Mouse (Mus musculus) heart, embryonic 16.5 days (tissue): ENCODE results near the gene Htra2. TPM values are rescaled to one million over a fixed set of nuclear protein-coding genes. Genes with fewer than 3 reads are reported as not detected.

Source experiments
- ATAC-seq: fragments of 200-750 bp; cut with Nextera tagmentation; replicated peaks from 2 replicates; pipeline ENCODE4 v1.8.0; 2017; ENCODE audit warnings: moderate number of reproducible peaks; ENCODE audit not compliant: insufficient read depth, low FRiP score; ENCODE audit errors: extremely low read depth
- H3K27ac ChIP-seq: fragments of 300-500 bp; sonication (generic); 2 replicates; pipeline ENCODE4 v1.5.1; 2014; ENCODE audit warnings: mild to moderate bottlenecking, low read length, control low read depth, moderate library complexity
- H3K27me3 ChIP-seq: fragments of 300-500 bp; sonication (generic); 2 replicates; pipeline ENCODE4 v1.6.1; 2014; ENCODE audit warnings: low read length, mixed read lengths; ENCODE audit not compliant: control insufficient read depth, insufficient read depth
- H3K36me3 ChIP-seq: fragments of 300-500 bp; sonication (generic); 2 replicates; pipeline ENCODE4 v1.6.1; 2014; ENCODE audit not compliant: control insufficient read depth, insufficient read depth
- H3K4me1 ChIP-seq: fragments of 300-500 bp; sonication (generic); 2 replicates; pipeline ENCODE4 v1.6.1; 2014; ENCODE audit warnings: low read length, mixed read lengths; ENCODE audit not compliant: control insufficient read depth, insufficient read depth
- H3K4me2 ChIP-seq: fragments of 300-500 bp; sonication (generic); 2 replicates; pipeline ENCODE4 v1.6.1; 2014; ENCODE audit warnings: low read depth, mild to moderate bottlenecking, control low read depth, low read length
- H3K4me3 ChIP-seq: fragments of 300-500 bp; sonication (generic); 2 replicates; pipeline ENCODE4 v1.5.1; 2014; ENCODE audit warnings: mild to moderate bottlenecking, control low read depth, low read length
- H3K9ac ChIP-seq: fragments of 300-500 bp; sonication (generic); 2 replicates; pipeline ENCODE4 v1.6.1; 2014; ENCODE audit warnings: low read length, control low read depth
- H3K9me3 ChIP-seq: fragments of 300-500 bp; sonication (generic); replicated peaks from 2 replicates; pipeline ENCODE4 v1.6.1; 2016; ENCODE audit warnings: low read length; ENCODE audit not compliant: control insufficient read depth
- WGBS: fragments of 180-500 bp; shearing (Covaris S2); extraction: QIAGEN DNeasy Blood & Tissue Kit; methylation state at CpG from one replicate; pipeline ENCODE4 v1.1.7; 2014; 5-methylcytosine and 5-hydroxymethylcytosine counted together
- microRNA counts: library from miRNA; unstranded; fragments of <30 nt; microRNA quantifications from one replicate; lab custom pipeline; 2016
- microRNA-seq: library from miRNA; unstranded; fragments of <30 nt; microRNA quantifications from one replicate; pipeline ENCODE4, GENCODE M21; 2017
- polyA plus RNA-seq: library from polyadenylated mRNA; unstranded; fragments of >200 nt; fragmentation: Nextera tagmentation; extraction: Ambion mirVana; gene quantifications from 2 replicates; pipeline ENCODE4 v1.2.1, GENCODE M21; 2015

Gene Htra2
- polyA plus RNA-seq, 1 experiment from 2014 or later = 81.8 TPM

DNA sequence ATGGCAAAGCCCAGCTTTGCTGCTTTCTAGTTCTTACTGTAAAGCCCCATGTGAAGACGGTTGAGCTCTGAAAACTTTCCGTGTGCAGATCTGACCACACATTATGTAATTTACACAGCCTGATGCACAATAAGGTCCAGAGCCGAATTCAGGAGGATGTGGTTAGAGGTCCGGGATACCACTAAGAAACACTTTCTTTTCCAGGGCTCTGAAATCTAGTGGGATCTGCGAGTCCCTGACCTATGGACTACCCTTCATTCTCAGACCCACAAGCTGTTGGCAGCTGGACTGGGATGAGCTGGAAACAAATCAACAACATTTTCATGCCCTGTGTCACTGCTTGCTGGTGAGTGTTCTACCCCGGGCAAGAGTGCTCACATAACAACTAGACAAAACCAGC lies 49.0 kb downstream of the Htra2 start:
- peaks cover 10% of the 10 kb centered on the region for H3K4me1 ChIP-seq
- H3K27me3 ChIP-seq = no peaks in the 10 kb centered on the region
- H3K9ac ChIP-seq = no peak overlapping the region
- no peaks in the 10 kb centered on the region for H3K36me3 ChIP-seq
- 83% methylated on average over 6 of the region's 6 CpGs for WGBS
- H3K9me3 ChIP-seq = no peaks in the 10 kb centered on the region
- H3K27ac ChIP-seq = no peak overlapping the region
- no peak for ATAC-seq
- no peak overlapping the region for H3K4me3 ChIP-seq
- no peak overlapping the region for H3K4me2 ChIP-seq

DNA sequence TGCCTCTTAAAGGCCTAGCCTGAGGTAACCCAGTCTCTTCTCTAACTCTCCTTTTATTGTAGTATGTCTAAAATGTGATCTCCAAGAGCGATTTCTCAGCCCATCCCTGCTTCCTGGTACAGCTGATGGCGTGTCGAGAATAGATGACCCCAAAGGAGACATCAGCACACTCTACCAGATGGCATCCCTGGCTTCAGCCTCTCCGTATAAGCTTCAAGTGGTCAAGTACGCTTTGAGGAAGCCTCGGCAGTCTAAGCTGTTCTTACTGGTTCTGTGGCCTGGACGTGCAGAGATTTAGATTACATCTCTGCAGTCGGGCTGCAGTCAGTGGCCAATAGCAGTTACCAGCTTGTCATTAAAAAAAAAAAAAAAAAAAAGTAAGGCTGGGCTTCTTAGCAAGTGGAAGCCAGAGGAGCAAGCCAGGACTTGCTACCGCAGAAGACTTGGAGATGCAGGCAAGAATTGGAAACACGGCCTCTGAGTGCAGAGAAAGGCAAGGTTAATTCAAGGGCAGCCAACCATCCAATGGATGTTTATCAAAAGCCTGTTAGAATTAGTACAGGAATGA lies 49.5 kb downstream of the Htra2 start:
- Histone ChIP-seq H3K9me3 (no peaks in the 10 kb centered on the region), H3K9ac (no peak overlapping the region), H3K36me3 (no peaks in the 10 kb centered on the region), H3K27ac (peak overlapping the region; percentile 63), H3K4me2 (no peak overlapping the region), H3K4me1 (peaks cover 10% of the 10 kb centered on the region), H3K27me3 (no peaks in the 10 kb centered on the region), H3K4me3 (no peak overlapping the region)
- WGBS = 87% methylated on average over 10 of the region's 10 CpGs
- no peak for ATAC-seq

DNA sequence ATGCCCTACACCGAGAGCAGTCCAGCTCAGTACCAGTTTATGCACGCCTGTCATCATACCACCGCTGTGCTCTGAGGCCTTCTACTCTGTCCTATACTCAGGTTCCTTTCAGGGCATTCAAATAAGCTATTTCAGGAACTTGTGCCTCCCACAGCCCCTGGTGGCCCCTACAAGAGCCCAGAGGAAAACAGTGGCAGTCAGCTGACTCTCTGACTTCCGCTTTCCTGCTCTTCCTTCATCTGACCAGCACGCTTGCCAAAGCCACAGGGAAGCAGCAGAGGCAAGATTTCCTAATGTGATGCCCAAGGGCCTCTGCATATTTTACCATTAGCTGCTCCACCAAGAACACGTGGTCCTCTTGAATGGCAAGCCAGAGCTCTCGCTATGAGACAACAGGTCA lies 50.2 kb downstream of the Htra2 start:
- H3K4me1 ChIP-seq = peaks cover 13% of the 10 kb centered on the region
- H3K27ac ChIP-seq = peak overlapping the region; percentile 63
- H3K36me3 ChIP-seq = no peaks in the 10 kb centered on the region
- peak overlapping the region; percentile 21 for H3K4me2 ChIP-seq
- H3K9me3 ChIP-seq = no peaks in the 10 kb centered on the region
- 0 out of 2 replicates have a peak overlapping the region, but pooled peaks have one; percentile 2 for H3K9ac ChIP-seq
- H3K27me3 ChIP-seq = no peaks in the 10 kb centered on the region
- ATAC-seq = peak; percentile 63; the same call in 1 of the 2 replicates
- no peak overlapping the region for H3K4me3 ChIP-seq
- WGBS = 31% methylated on average over 7 of the region's 7 CpGs

DNA sequence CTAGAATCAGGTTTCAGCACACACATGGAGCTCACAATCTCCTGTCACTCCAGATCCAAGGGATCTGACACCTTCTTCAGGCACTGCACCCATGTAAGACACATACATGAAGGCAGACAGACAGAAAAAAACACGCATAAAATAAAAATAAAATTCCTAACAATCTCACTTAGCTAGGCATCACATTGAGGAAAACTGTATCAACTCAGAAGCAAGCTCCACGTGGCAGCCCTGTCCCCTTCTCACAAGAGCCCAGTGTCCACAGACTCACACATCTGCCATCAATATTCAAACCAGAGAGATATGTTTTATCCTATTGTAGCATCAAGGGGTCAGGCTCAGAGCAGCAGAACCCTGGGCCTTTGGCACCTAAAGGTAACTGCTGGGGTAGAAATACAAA lies 50.8 kb downstream of the Htra2 start:
- Histone ChIP-seq H3K4me3 (no peak overlapping the region), H3K27me3 (no peaks in the 10 kb centered on the region), H3K4me2 (peak overlapping the region; percentile 21; the same call in 1 of the 2 replicates), H3K9ac (no peak overlapping the region), H3K4me1 (peaks cover 13% of the 10 kb centered on the region), H3K27ac (peak overlapping the region; percentile 63), H3K9me3 (no peaks in the 10 kb centered on the region), H3K36me3 (no peaks in the 10 kb centered on the region)
- 66% methylated on average over 2 of the region's 2 CpGs for WGBS
- no peak for ATAC-seq

DNA sequence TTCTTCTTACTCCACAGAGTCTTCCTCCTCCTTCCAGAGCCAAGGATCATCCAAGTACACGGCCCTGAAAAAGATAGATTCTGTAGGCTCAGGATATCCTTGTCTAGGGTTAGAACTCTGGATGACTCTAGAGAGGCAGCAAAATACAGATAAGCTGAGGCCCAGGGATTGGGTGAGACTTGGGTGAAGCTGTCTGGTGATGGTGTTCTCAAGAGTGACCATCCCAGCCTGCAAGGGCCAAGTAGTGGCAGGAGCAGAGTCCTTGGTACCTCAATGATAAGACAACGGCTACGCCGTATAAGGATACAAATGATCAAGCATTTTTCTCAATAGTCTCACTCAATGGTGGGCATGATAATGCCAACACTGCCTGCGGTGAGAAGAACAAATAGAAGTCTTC lies 51.2 kb downstream of the Htra2 start:
- no peak for ATAC-seq
- no peaks in the 10 kb centered on the region for H3K27me3 ChIP-seq
- no peak overlapping the region for H3K4me3 ChIP-seq
- no peak overlapping the region for H3K27ac ChIP-seq
- H3K4me1 ChIP-seq = peaks cover 13% of the 10 kb centered on the region
- no peaks in the 10 kb centered on the region for H3K36me3 ChIP-seq
- H3K9me3 ChIP-seq = no peaks in the 10 kb centered on the region
- H3K4me2 ChIP-seq = no peak overlapping the region
- WGBS = 83% methylated on average over 5 of the region's 5 CpGs
- no peak overlapping the region for H3K9ac ChIP-seq

DNA sequence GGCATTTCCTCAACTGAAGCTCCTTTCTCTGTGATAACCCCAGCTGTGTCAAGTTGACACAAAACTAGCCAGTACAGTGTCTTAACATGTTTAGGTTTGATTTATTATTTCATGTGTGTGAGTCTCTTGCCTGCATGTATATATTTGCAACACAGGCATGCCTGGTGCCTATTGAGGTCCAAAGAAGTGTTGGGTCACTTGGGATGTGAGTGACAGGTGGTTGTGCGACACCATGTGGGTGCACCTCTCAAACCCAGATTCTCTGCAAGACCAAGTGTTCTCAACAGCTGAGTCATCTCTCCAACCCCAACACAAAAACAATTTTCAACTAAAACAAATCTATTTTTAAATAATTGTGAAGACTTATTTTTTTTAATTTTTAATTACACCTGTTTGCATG lies 52.0 kb downstream of the Htra2 start:
- Histone ChIP-seq H3K27me3 (no peaks in the 10 kb centered on the region), H3K27ac (no peak overlapping the region), H3K36me3 (no peaks in the 10 kb centered on the region), H3K9ac (no peak overlapping the region), H3K9me3 (no peaks in the 10 kb centered on the region), H3K4me1 (peaks cover 13% of the 10 kb centered on the region), H3K4me3 (no peak overlapping the region), H3K4me2 (no peak overlapping the region)
- ATAC-seq = no peak
- 81% methylated on average over 1 of the region's 1 CpGs for WGBS

MicroRNA genes within 50 kb of the gene (microRNA counts, 519-probe panel; counts per million panel counts)
- microRNA mmu-miR-3470a+mmu-miR-3470b (lab: Ali Mortazavi, UCI) = 1,946 counts per million, percentile 19 among the panel's probes with 10 or more counts

Small RNA genes lying within 50 kb of the gene (microRNA-seq; reads per million reads assigned to microRNA genes)
- not detected for gene Mir3470a
- not detected for gene Mir7040

Other genes starting within 250 kb of the Htra2 start
- gene Sema4f, start 115.5 kb downstream of the Htra2 start, polyA plus RNA-seq = 0.53 and 1.2 TPM in 2 replicates
- gene M1ap, start 108.4 kb downstream of the Htra2 start, polyA plus RNA-seq = 0.69 and 0.71 TPM in 2 replicates
- gene Dok1, start 21.8 kb downstream of the Htra2 start, polyA plus RNA-seq = 8.5 and 9.5 TPM in 2 replicates
- gene Loxl3, start 21.1 kb downstream of the Htra2 start, polyA plus RNA-seq = 8.0 and 8.3 TPM in 2 replicates
- 140 and 148 TPM in 2 replicates for gene Aup1, start 752 bp downstream of the Htra2 start, polyA plus RNA-seq
- 0.57 and 0.75 TPM in 2 replicates for gene Dqx1, start 2.6 kb upstream of the Htra2 start, polyA plus RNA-seq
- 0.27 and 0.45 TPM in 2 replicates for gene Tlx2, start 15.0 kb upstream of the Htra2 start, polyA plus RNA-seq
- gene Pcgf1, start 22.6 kb upstream of the Htra2 start, polyA plus RNA-seq = 16.6 and 18.0 TPM in 2 replicates
- gene Lbx2, start 31.1 kb upstream of the Htra2 start, polyA plus RNA-seq = 0.35 and 0.40 TPM in 2 replicates
- gene Ccdc142, start 46.3 kb upstream of the Htra2 start, polyA plus RNA-seq = 2.0 and 2.6 TPM in 2 replicates
- gene Gm42688, start 46.3 kb upstream of the Htra2 start, polyA plus RNA-seq = 1.9 and 2.2 TPM in 2 replicates
- 165 and 169 TPM in 2 replicates for gene Mrpl53, start 53.8 kb upstream of the Htra2 start, polyA plus RNA-seq
- 14.0 and 23.9 TPM in 2 replicates for gene Mogs, start 60.2 kb upstream of the Htra2 start, polyA plus RNA-seq
- 96.1 and 98.3 TPM in 2 replicates for gene Wbp1, start 66.3 kb upstream of the Htra2 start, polyA plus RNA-seq
- 7.4 and 8.1 TPM in 2 replicates for gene Ino80b, start 70.2 kb upstream of the Htra2 start, polyA plus RNA-seq
- 21.1 and 26.0 TPM in 2 replicates for gene Rtkn, start 80.2 kb upstream of the Htra2 start, polyA plus RNA-seq
- 3.8 and 5.4 TPM in 2 replicates for gene Wdr54, start 101.1 kb upstream of the Htra2 start, polyA plus RNA-seq
- gene 1700003E16Rik, start 101.1 kb upstream of the Htra2 start, polyA plus RNA-seq = 1.5 and 2.2 TPM in 2 replicates
- 76.9 and 78.1 TPM in 2 replicates for gene Dctn1, start 110.6 kb upstream of the Htra2 start, polyA plus RNA-seq
- gene Slc4a5, start 164.6 kb upstream of the Htra2 start, polyA plus RNA-seq = 0.17 and 0.50 TPM in 2 replicates